ENCODE assay signal across 9 mouse cellular contexts in the genomic region with DNA sequence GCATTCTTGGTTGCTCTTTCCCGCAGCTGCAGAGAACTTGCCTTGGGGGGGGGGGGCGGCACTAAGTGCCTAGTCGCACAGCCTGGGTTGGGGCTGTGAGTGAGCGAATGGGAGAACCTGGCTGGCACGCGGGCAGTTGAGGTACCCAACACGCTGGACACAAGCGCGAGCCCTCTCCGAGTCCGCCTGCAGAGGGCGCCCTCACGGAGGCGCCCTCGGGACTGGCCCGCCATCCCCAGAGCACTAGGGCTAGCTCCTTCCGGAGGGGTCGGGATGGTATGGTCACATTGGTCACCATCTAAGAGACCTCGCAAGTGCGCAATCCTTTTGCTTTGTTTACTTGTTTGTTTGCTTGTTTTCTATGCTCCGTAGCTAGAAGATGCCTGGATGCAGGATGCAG. TPM values are rescaled to one million over a fixed set of nuclear protein-coding genes. Genes with fewer than 3 reads are reported as not detected.
A peak's percentile ranks its signal among the peaks of the same experiment; 100 is the strongest.
DNase-seq lines count a peak whose midpoint lies in the region; ATAC-seq and TF ChIP-seq lines count a peak whose summit lies in the region.
"Had no signal": no experiment of that assay in that cellular context is flagged by ENCODE, and none has a peak within 500 bp of the region (broad histone marks: within the 10 kb centered on the region; RNA-seq: fewer than 3 reads in every experiment).

No protein-coding gene starts in this region.

- peak; percentile 27 to 53 for DNase-seq in frontal cortex, postnatal 10 days (ENCODE audit: low spot score in 2 of 2)
- no peak for DNase-seq in frontal cortex, postnatal 25 days (ENCODE audit: low spot score in 2 of 2)
- DNase-seq in forebrain, embryonic 10.5 days (ENCODE audit: extremely low spot score, low spot score) = peak; percentile 72
- DNase-seq in midbrain, postnatal 0 days (ENCODE audit: low spot score) = peak; percentile 79
- no peak for DNase-seq in adrenal gland, postnatal 14 days

- H3K4me3 ChIP-seq in ES-Bruce4 (ENCODE audit: low read depth, low read length) = peak overlapping the region; percentile 29
- peak overlapping the region; percentile 94 for H3K4me3 ChIP-seq in forebrain, embryonic 10.5 days
- peak overlapping the region; percentile 28 for H3K4me3 ChIP-seq in kidney, embryonic 16.5 days (ENCODE audit: low read length)
- H3K4me3 ChIP-seq in midbrain, postnatal 0 days (ENCODE audit: low read depth, low read length) = peak overlapping the region; percentile 57
- H3K4me3 ChIP-seq: myocyte had no signal

- no peaks in the 10 kb centered on the region for H3K36me3 ChIP-seq in ES-Bruce4 (ENCODE audit: control insufficient read depth, insufficient read depth, low read length, poor library complexity, severe bottlenecking)
- H3K36me3 ChIP-seq in forebrain, embryonic 10.5 days (replicated peaks) = no peaks in the 10 kb centered on the region
- H3K36me3 ChIP-seq in kidney, embryonic 16.5 days (ENCODE audit: insufficient read depth, low read length) = no peaks in the 10 kb centered on the region
- H3K36me3 ChIP-seq in midbrain, postnatal 0 days (ENCODE audit: insufficient read depth, low read length) = no peaks in the 10 kb centered on the region

- TF ChIP-seq EP300 in ES-Bruce4 (IDR thresholded peaks at IDR 0.05; ENCODE audit: insufficient read depth, low read depth, low read length) = no peak

- no peak for TF ChIP-seq POLR2A in ES-Bruce4 (IDR thresholded peaks at IDR 0.05; ENCODE audit: insufficient read depth, low read length)

- under 1% methylated on average over 21 of the region's 21 CpGs for WGBS in forebrain, embryonic 10.5 days
- WGBS in kidney, embryonic 16.5 days = under 1% methylated on average over 21 of the region's 21 CpGs
- WGBS in midbrain, postnatal 0 days = 0% methylated on average over 20 of the region's 21 CpGs

- H3K9me3 ChIP-seq in ES-Bruce4 (replicated peaks; ENCODE audit: control insufficient read depth, insufficient read depth, low read length, poor library complexity, severe bottlenecking) = no peaks in the 10 kb centered on the region
- no peaks in the 10 kb centered on the region for H3K9me3 ChIP-seq in forebrain, embryonic 10.5 days
- H3K9me3 ChIP-seq in kidney, embryonic 16.5 days (ENCODE audit: low read length) = no peaks in the 10 kb centered on the region
- H3K9me3 ChIP-seq in midbrain, postnatal 0 days (ENCODE audit: low read length) = no peaks in the 10 kb centered on the region

- peak overlapping the region; percentile 55 for H3K4me2 ChIP-seq in kidney, embryonic 16.5 days (replicated peaks; ENCODE audit: low read depth, low read length)
- H3K4me2 ChIP-seq in midbrain, postnatal 0 days (ENCODE audit: low read depth, low read length, poor library complexity, severe bottlenecking) = peak overlapping the region; percentile 91

- TF ChIP-seq CTCF in ES-Bruce4 (IDR thresholded peaks at IDR 0.05; ENCODE audit: low read depth, low read length) = peak; percentile 54
- TF ChIP-seq CTCF in midbrain, postnatal 0 days (IDR thresholded peaks at IDR 0.05) = peak; percentile 74

- H3K4me1 ChIP-seq in ES-Bruce4 (ENCODE audit: control insufficient read depth, insufficient read depth, low read length) = no peaks in the 10 kb centered on the region
- H3K4me1 ChIP-seq in forebrain, embryonic 10.5 days = peaks cover 83% of the 10 kb centered on the region
- H3K4me1 ChIP-seq in kidney, embryonic 16.5 days (ENCODE audit: insufficient read depth, low read length) = peaks cover 27% of the 10 kb centered on the region
- H3K4me1 ChIP-seq in midbrain, postnatal 0 days (ENCODE audit: insufficient read depth, low read length) = peaks cover 11% of the 10 kb centered on the region

- H3K27me3 ChIP-seq in ES-Bruce4 (ENCODE audit: control insufficient read depth, insufficient read depth, low read length, poor library complexity, severe bottlenecking) = peaks cover 7% of the 10 kb centered on the region
- peaks cover 70% of the 10 kb centered on the region for H3K27me3 ChIP-seq in forebrain, embryonic 10.5 days (ENCODE audit: poor library complexity, severe bottlenecking)
- H3K27me3 ChIP-seq in kidney, embryonic 16.5 days (ENCODE audit: insufficient read depth, low read length) = peaks cover 69% of the 10 kb centered on the region
- no peaks in the 10 kb centered on the region for H3K27me3 ChIP-seq in midbrain, postnatal 0 days (ENCODE audit: insufficient read depth, low read length)

- no peak overlapping the region for H3K9ac ChIP-seq in ES-Bruce4 (ENCODE audit: low read depth, poor library complexity, severe bottlenecking)
- H3K9ac ChIP-seq in kidney, embryonic 16.5 days (replicated peaks; ENCODE audit: low read length) = peak overlapping the region; percentile 49
- peak overlapping the region; percentile 92 for H3K9ac ChIP-seq in midbrain, postnatal 0 days (replicated peaks; ENCODE audit: low read length, poor library complexity, severe bottlenecking)

- peak; percentile 52; the same call in 1 of the 2 replicates for ATAC-seq in kidney, embryonic 16.5 days (ENCODE audit: low FRiP score, low TSS enrichment)
- ATAC-seq in midbrain, postnatal 0 days (ENCODE audit: low FRiP score) = peak; percentile 75
- ATAC-seq in granulocyte monocyte progenitor cell, adult 5-6 weeks (replicated peaks; ENCODE audit: poor library complexity, severe bottlenecking) = no peak

- H3K27ac ChIP-seq in ES-Bruce4 (ENCODE audit: insufficient read depth, low read length) = no peak overlapping the region
- peak overlapping the region; percentile 99 for H3K27ac ChIP-seq in forebrain, embryonic 10.5 days
- peak overlapping the region; percentile 48 for H3K27ac ChIP-seq in kidney, embryonic 16.5 days (ENCODE audit: low read length)
- H3K27ac ChIP-seq in midbrain, postnatal 0 days (ENCODE audit: low read depth, low read length) = peak overlapping the region; percentile 99

RNA-seq across cellular contexts. Expression of a gene that starts 10.8 kb away (rescaled TPM):
- polyA plus RNA-seq in ES-Bruce4 (2011; ENCODE audit: insufficient read depth, insufficient read length, low read depth, missing spikeins) = 0.18 TPM in 2 replicates
- 13.4 and 14.4 TPM in 2 replicates for polyA plus RNA-seq in forebrain, embryonic 10.5 days (2016; fragmentation: Nextera tagmentation; extraction: Ambion mirVana)
- polyA plus RNA-seq in kidney, embryonic 16.5 days (2015; fragmentation: Nextera tagmentation; extraction: Ambion mirVana) = 7.6 and 8.4 TPM in 2 replicates
- 45.2 and 48.4 TPM in 2 replicates for total RNA-seq in midbrain, postnatal 0 days (2014; rRNA removed)
- polyA plus RNA-seq in midbrain, postnatal 0 days (2015; fragmentation: Nextera tagmentation; extraction: Ambion mirVana) = 11.5 and 12.0 TPM in 2 replicates
- 0.04 and 0.08 TPM in 2 replicates for total RNA-seq in adrenal gland, postnatal 14 days (2021)
- not detected in 2 replicates for total RNA-seq in granulocyte monocyte progenitor cell, adult 5-6 weeks (2014; fragmentation: Nextera tagmentation)
- not detected in 2 replicates for total RNA-seq in granulocyte monocyte progenitor cell, adult 5-6 weeks (2017)
- polyA plus RNA-seq: myocyte had no signal

Comparison
In these comparisons a context has a peak if more than half of its experiments do, and no peak if none do; other contexts are left out.
1. DNase-seq: peak in frontal cortex, postnatal 10 days (2 of 2), forebrain, embryonic 10.5 days (single experiment) and midbrain, postnatal 0 days (single experiment); none in frontal cortex, postnatal 25 days (0 of 2) and adrenal gland, postnatal 14 days (single experiment).
2. H3K4me3 ChIP-seq: peak in every context shown above with its lines; median percentile 94 in forebrain, embryonic 10.5 days; 57 in midbrain, postnatal 0 days; 29 in ES-Bruce4; 28 in kidney, embryonic 16.5 days.